In the genomic region with DNA sequence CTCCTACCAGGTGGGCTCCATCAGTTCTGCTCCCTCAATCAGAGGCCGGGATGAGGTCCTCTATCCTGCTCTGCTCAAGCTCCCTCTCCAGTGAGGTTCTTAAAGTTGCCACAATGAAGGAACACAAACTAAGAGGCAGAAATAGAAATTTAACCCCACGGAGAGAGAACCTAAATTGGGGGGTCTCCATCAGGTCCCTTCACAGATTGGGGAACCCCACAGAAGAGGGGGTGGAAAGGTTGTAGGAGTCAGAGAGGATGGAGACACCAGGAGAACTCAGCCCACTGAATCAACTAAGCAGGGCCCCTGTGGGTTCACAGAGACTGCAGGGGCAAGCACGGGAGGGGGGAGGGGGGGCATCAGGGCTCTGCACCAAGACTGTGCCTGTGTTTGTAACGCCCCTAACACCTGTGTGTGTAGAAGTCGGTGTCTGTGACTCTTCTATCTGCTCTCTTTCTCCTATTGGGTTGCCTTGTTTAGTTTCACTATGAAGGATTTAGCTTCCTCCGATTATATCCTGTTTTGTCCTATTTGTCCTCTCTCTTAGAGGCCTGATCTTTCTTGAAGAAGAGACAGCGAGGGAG, we compare ENCODE assay signal across 23 mouse cellular contexts.
DNase-seq lines count a peak whose midpoint lies in the region; ATAC-seq and TF ChIP-seq lines count a peak whose summit lies in the region.
"Had no signal": no experiment of that assay in that cellular context is flagged by ENCODE, and none has a peak within 500 bp of the region (broad histone marks: within the 10 kb centered on the region; RNA-seq: fewer than 3 reads in every experiment).

No protein-coding gene starts in this region.

- peaks cover 10% of the 10 kb centered on the region for H3K4me1 ChIP-seq in forebrain, embryonic 10.5 days
- no peaks in the 10 kb centered on the region for H3K4me1 ChIP-seq in forebrain, embryonic 15.5 days
- H3K4me1 ChIP-seq in brown adipose tissue, adult 24 weeks (ENCODE audit: control insufficient read depth, insufficient read depth, insufficient read length, low read length): peaks cover 25% of the 10 kb centered on the region
- H3K4me1 ChIP-seq in thymus, adult 2 months (replicated peaks; ENCODE audit: control insufficient read depth, insufficient read depth, low read length): peaks cover 27% of the 10 kb centered on the region
- H3K4me1 ChIP-seq: heart, embryonic 15.5 days; limb, embryonic 12.5 days had no signal

- H3K4me3 ChIP-seq in forebrain, embryonic 10.5 days: no peak overlapping the region
- H3K4me3 ChIP-seq in forebrain, embryonic 15.5 days: no peak overlapping the region
- no peak overlapping the region for H3K4me3 ChIP-seq in brown adipose tissue, adult 24 weeks (ENCODE audit: insufficient read depth, low read depth, low read length)
- H3K4me3 ChIP-seq in thymus, adult 2 months (ENCODE audit: control insufficient read depth, insufficient read depth, low read length): no peak overlapping the region
- H3K4me3 ChIP-seq: heart, embryonic 15.5 days; kidney, embryonic 15.5 days; limb, embryonic 12.5 days; liver, embryonic 12.5 days; neural tube, embryonic 13.5 days had no signal

- H3K27me3 ChIP-seq in forebrain, embryonic 10.5 days (ENCODE audit: poor library complexity, severe bottlenecking): no peaks in the 10 kb centered on the region
- H3K27me3 ChIP-seq in forebrain, embryonic 15.5 days: no peaks in the 10 kb centered on the region
- no peaks in the 10 kb centered on the region for H3K27me3 ChIP-seq in thymus, adult 2 months (ENCODE audit: control insufficient read depth, insufficient read depth, low read length)
- H3K27me3 ChIP-seq: heart, embryonic 15.5 days; kidney, embryonic 15.5 days; limb, embryonic 12.5 days; liver, embryonic 12.5 days; neural tube, embryonic 13.5 days had no signal

- no peaks in the 10 kb centered on the region for H3K36me3 ChIP-seq in forebrain, embryonic 10.5 days (replicated peaks)
- no peaks in the 10 kb centered on the region for H3K36me3 ChIP-seq in forebrain, embryonic 15.5 days
- H3K36me3 ChIP-seq in thymus, adult 2 months (ENCODE audit: control insufficient read depth, insufficient read depth, low read length): no peaks in the 10 kb centered on the region
- H3K36me3 ChIP-seq: heart, embryonic 15.5 days; kidney, embryonic 15.5 days; limb, embryonic 12.5 days; neural tube, embryonic 13.5 days had no signal

- TF ChIP-seq POLR2A in thymus, adult 2 months (IDR thresholded peaks at IDR 0.05; ENCODE audit: control insufficient read depth, extremely low read depth, insufficient read depth, low read length, poor library complexity): no peak

- 76% methylated on average over 7 of the region's 7 CpGs for WGBS in forebrain, embryonic 10.5 days
- 73% methylated on average over 7 of the region's 7 CpGs for WGBS in forebrain, embryonic 15.5 days
- WGBS in thymus, adult 2 months: 33% methylated on average over 7 of the region's 7 CpGs

- no peak for ATAC-seq in forebrain, embryonic 15.5 days (replicated peaks)
- no peak for ATAC-seq in monocyte, adult 5-6 weeks (replicated peaks; ENCODE audit: insufficient number of reproducible peaks, low FRiP score, low TSS enrichment, poor library complexity, severe bottlenecking)
- ATAC-seq: forebrain, postnatal 0 days; intestine, embryonic 16.5 days; liver, embryonic 12.5 days had no signal

- TF ChIP-seq CTCF in thymus, adult 2 months (IDR thresholded peaks at IDR 0.05; ENCODE audit: borderline replicate concordance, control insufficient read depth, extremely low read depth, insufficient read depth, low read length, poor library complexity): no peak

- no peaks in the 10 kb centered on the region for H3K9me3 ChIP-seq in forebrain, embryonic 10.5 days
- H3K9me3 ChIP-seq in forebrain, embryonic 15.5 days: no peaks in the 10 kb centered on the region
- H3K9me3 ChIP-seq: heart, embryonic 15.5 days; kidney, embryonic 15.5 days; limb, embryonic 12.5 days; liver, embryonic 12.5 days; neural tube, embryonic 13.5 days had no signal

- no peak overlapping the region for H3K9ac ChIP-seq in forebrain, embryonic 15.5 days (replicated peaks)
- H3K9ac ChIP-seq: forebrain, postnatal 0 days; heart, embryonic 15.5 days; hindbrain, embryonic 14.5 days; kidney, embryonic 15.5 days; limb, embryonic 12.5 days; liver, embryonic 12.5 days; lung, embryonic 14.5 days; neural tube, embryonic 13.5 days had no signal

- H3K4me2 ChIP-seq in forebrain, embryonic 15.5 days (replicated peaks): no peak overlapping the region
- H3K4me2 ChIP-seq: heart, embryonic 15.5 days; hindbrain, embryonic 14.5 days; kidney, embryonic 15.5 days; limb, embryonic 12.5 days; liver, embryonic 12.5 days; lung, embryonic 14.5 days; midbrain, embryonic 11.5 days; neural tube, embryonic 13.5 days had no signal

- no peak for DNase-seq in forebrain, embryonic 10.5 days (ENCODE audit: extremely low spot score, low spot score)
- DNase-seq in A20 (ENCODE audit: low read depth, low spot score): peak; percentile 88
- peak; percentile 58 for DNase-seq in thymus, adult 2 months
- no peak for DNase-seq in kidney, postnatal 25 days
- no peak for DNase-seq in testis, postnatal 10 days (ENCODE audit: low spot score)
- DNase-seq: adrenal gland, postnatal 10 days; cerebellum, adult 11 months; cerebellum, postnatal 10 days; forebrain, postnatal 0 days; gastrocnemius, postnatal 10 days; lung, embryonic 14.5 days had no signal

- H3K27ac ChIP-seq in forebrain, embryonic 10.5 days: 0 out of 2 replicates have a peak overlapping the region, but pooled peaks have one; percentile 30
- H3K27ac ChIP-seq in forebrain, embryonic 15.5 days (replicated peaks): no peak overlapping the region
- 0 out of 2 replicates have a peak overlapping the region, but pooled peaks have one; percentile 29 for H3K27ac ChIP-seq in brown adipose tissue, adult 24 weeks (replicated peaks; ENCODE audit: low read depth, low read length)
- peak overlapping the region; percentile 96 for H3K27ac ChIP-seq in thymus, adult 2 months (ENCODE audit: control insufficient read depth, insufficient read depth, low read length)
- H3K27ac ChIP-seq: heart, embryonic 15.5 days; hindbrain, embryonic 14.5 days; kidney, embryonic 15.5 days; limb, embryonic 12.5 days; liver, embryonic 12.5 days; macrophage; neural tube, embryonic 13.5 days had no signal

Comparison
In these comparisons a context has a peak if more than half of its experiments do, and no peak if none do; other contexts are left out.
1. DNase-seq: peak in A20 (single experiment) and thymus, adult 2 months (single experiment); none in forebrain, embryonic 10.5 days (single experiment), kidney, postnatal 25 days (0 of 2) and testis, postnatal 10 days (single experiment).